Mouse (Mus musculus): ENCODE results near the gene Ctnna3.

Ctnna3 gene

GRCm38 (mm10) chr10:64076410-64077052 is 646.6 kb downstream of the Ctnna3 start:
- DNase-seq (ENCODE audit: low read depth) = no peak

GRCm38 (mm10) chr10:64082345-64082744 is 652.4 kb downstream of the Ctnna3 start:
- DNase-seq (ENCODE audit: low read depth) = no peak

GRCm38 (mm10) chr10:64083813-64084212 is 653.9 kb downstream of the Ctnna3 start:
- no peak for DNase-seq (ENCODE audit: low read depth)

GRCm38 (mm10) chr10:64084465-64084864 is 654.6 kb downstream of the Ctnna3 start:
- DNase-seq (ENCODE audit: low read depth) = peak; percentile 58

GRCm38 (mm10) chr10:64086183-64086566 is 656.3 kb downstream of the Ctnna3 start:
- DNase-seq (ENCODE audit: low read depth) = no peak

- DNase-seq (ENCODE audit: low read depth) = no peak
Observed at GRCm38 (mm10) chr10:64086567-64087391, 656.9 kb downstream of the Ctnna3 start.

- DNase-seq (ENCODE audit: low read depth) = no peak
Observed at GRCm38 (mm10) chr10:64087521-64087920, 657.6 kb downstream of the Ctnna3 start.

- no peak for DNase-seq (ENCODE audit: low read depth)
Observed at GRCm38 (mm10) chr10:64087936-64088773, 658.3 kb downstream of the Ctnna3 start.

- DNase-seq (ENCODE audit: low read depth) = no peak
Observed at GRCm38 (mm10) chr10:64088774-64089460, 659.0 kb downstream of the Ctnna3 start.

- DNase-seq (ENCODE audit: low read depth) = peak; percentile 11
Observed at GRCm38 (mm10) chr10:64089680-64090460, 660.0 kb downstream of the Ctnna3 start, which contains the start of gene Lrrtm3. Gene Lrrtm3 (minus strand): TSS chr10:64090277.

- no peak for DNase-seq (ENCODE audit: low read depth)
Observed at GRCm38 (mm10) chr10:64096532-64096931, 666.6 kb downstream of the Ctnna3 start.

- no peak for DNase-seq (ENCODE audit: low read depth)
Observed at GRCm38 (mm10) chr10:64115246-64115645, 685.3 kb downstream of the Ctnna3 start.

- no peak for DNase-seq (ENCODE audit: low read depth)
Observed at GRCm38 (mm10) chr10:64118833-64119232, 688.9 kb downstream of the Ctnna3 start.

- DNase-seq (ENCODE audit: low read depth) = no peak
Observed at GRCm38 (mm10) chr10:64130397-64131150, 700.7 kb downstream of the Ctnna3 start.

- DNase-seq (ENCODE audit: low read depth) = no peak
Observed at GRCm38 (mm10) chr10:64133461-64133860, 703.6 kb downstream of the Ctnna3 start.

GRCm38 (mm10) chr10:64135481-64135880 is 705.6 kb downstream of the Ctnna3 start:
- DNase-seq (ENCODE audit: low read depth) = no peak

- no peak for DNase-seq (ENCODE audit: low read depth)
Observed at GRCm38 (mm10) chr10:64146511-64146910, 716.6 kb downstream of the Ctnna3 start.

- no peak for DNase-seq (ENCODE audit: low read depth)
Observed at GRCm38 (mm10) chr10:64181696-64182095, 751.8 kb downstream of the Ctnna3 start.

GRCm38 (mm10) chr10:64182731-64183130 is 752.8 kb downstream of the Ctnna3 start:
- DNase-seq (ENCODE audit: low read depth) = no peak

- no peak for DNase-seq (ENCODE audit: low read depth)
Observed at GRCm38 (mm10) chr10:64188046-64188445, 758.1 kb downstream of the Ctnna3 start.

Measured in NIH3T3 (cell line).